Mouse (Mus musculus) cerebellum, adult 2 months (tissue): Measurements from ENCODE around the gene Mroh2a.

ENCODE experiments used
- CTCF ChIP-seq: fragments of 200-500 bp; IDR thresholded peaks from 2 replicates; pipeline ENCODE4 v1.5.1; 2011; ENCODE audit warnings: low read depth, mild to moderate bottlenecking, control low read depth, low read length, moderate library complexity, borderline replicate concordance; ENCODE audit not compliant: insufficient read depth
- POLR2A ChIP-seq: fragments of 200-500 bp; IDR thresholded peaks from 2 replicates; pipeline ENCODE4 v1.6.1; 2011; ENCODE audit warnings: low read length, control low read depth, borderline replicate concordance; ENCODE audit not compliant: insufficient read depth

DNA sequence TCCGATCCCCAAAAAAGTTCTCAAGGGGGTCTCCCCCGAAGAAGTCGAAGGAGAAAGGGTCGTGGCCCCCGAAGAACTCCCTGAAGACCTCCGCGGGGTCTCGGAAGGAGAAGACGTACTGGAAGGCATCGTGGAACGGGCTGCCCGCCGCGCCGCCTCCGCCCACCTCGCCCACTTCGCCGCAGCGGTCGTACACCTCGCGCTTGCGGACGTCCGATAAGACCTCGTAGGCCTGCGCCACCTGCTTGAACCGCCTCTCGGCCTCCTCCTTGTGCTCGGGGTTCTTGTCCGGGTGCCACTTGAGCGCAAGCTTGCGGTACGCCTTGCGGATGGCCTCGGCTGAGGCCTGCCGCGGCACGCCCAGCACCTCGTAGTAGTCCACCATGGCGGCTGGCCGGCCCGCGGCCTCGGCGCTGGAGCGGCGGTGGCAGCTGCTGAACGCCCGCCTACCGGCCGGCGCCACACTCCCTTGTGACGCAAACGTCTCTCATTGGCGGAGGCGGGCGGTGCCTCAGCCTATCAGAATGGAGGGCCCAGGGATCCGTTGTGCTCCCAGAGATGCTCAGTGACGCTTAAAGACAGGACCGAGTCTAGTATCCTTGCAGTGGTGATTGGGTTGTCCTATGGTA, 21.4 kb upstream of the Mroh2a start, which contains the start of gene Dnajb3:
- TF ChIP-seq CTCF (no peak), POLR2A (peak; percentile 55)
